Mouse (Mus musculus) heart, adult 2 months (tissue): Measurements from ENCODE around the gene Dpm3.

Experiments
- CTCF ChIP-seq: fragments of 200-600 bp; IDR thresholded peaks from 2 replicates; pipeline ENCODE4 v1.8.1; 2022; ENCODE audit warnings: antibody characterized with exemption, mild to moderate bottlenecking, moderate library complexity
- POLR2A ChIP-seq: fragments of 200-500 bp; IDR thresholded peaks from 2 replicates; pipeline ENCODE4 v1.6.1; 2011; ENCODE audit warnings: mild to moderate bottlenecking, low read depth, low read length, control low read depth; ENCODE audit not compliant: insufficient read depth

- TF ChIP-seq CTCF (peak; percentile 46), POLR2A (peak; percentile 81; the same call in 1 of the 2 replicates)
These were observed 21.7 kb downstream of the Dpm3 start, which contains the start of gene Efna1 for GRCm38 (mm10) chr3:89280606-89281511.
